Mouse (Mus musculus): ENCODE results near the gene C1ql3. TPM values are rescaled to one million over a fixed set of nuclear protein-coding genes. Genes with fewer than 3 reads are reported as not detected.

The C1ql3 gene
- polyA plus RNA-seq, 1 experiment = 0.14 TPM

DNA sequence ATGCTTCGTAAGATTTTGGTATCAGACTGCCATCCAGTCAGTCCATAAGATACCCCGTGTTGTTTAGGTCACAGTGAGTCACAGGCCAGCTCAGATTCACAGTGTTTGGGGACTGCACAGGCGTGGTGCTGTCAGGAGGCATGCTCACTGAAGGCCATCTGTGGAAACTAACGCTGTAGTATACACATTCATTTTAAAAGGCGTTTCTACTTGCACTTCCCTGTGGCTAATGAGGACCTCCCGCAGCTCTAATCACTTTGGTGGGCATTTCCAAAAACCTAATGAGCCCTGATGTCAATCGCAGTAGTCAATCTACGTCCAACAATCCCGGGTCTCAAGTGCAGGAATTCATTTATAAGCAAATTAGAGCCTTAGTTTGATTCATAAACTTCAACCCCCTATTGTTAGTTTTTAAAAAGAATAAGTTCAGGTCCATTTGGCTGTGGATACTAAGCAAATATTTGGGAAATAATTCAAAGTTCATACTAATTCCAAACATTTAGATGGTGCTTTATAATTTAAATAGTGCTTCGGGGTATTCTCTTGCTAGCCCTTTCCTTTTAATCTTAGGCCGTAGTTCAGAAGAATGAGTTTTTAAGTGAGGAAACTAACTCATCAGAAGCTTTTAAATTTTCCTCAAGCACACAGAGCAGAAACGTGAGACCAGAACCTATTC, 41.4 kb downstream of the C1ql3 start:
- TF ChIP-seq CTCF (IDR thresholded peaks at IDR 0.05; ENCODE audit: insufficient read depth, low read length) = no peak
- no peak for TF ChIP-seq POLR2A (IDR thresholded peaks at IDR 0.05; ENCODE audit: borderline replicate concordance, extremely low read depth, low read depth, low read length)
- Histone ChIP-seq H3K4me3 (replicated peaks; ENCODE audit: extremely low read depth, low read depth, low read length) (no peak overlapping the region), H3K4me1 (ENCODE audit: control insufficient read depth, insufficient read depth, low read length) (no peaks in the 10 kb centered on the region)
- WGBS = 81% methylated on average over 12 of the region's 12 CpGs
- no peak for DNase-seq

DNA sequence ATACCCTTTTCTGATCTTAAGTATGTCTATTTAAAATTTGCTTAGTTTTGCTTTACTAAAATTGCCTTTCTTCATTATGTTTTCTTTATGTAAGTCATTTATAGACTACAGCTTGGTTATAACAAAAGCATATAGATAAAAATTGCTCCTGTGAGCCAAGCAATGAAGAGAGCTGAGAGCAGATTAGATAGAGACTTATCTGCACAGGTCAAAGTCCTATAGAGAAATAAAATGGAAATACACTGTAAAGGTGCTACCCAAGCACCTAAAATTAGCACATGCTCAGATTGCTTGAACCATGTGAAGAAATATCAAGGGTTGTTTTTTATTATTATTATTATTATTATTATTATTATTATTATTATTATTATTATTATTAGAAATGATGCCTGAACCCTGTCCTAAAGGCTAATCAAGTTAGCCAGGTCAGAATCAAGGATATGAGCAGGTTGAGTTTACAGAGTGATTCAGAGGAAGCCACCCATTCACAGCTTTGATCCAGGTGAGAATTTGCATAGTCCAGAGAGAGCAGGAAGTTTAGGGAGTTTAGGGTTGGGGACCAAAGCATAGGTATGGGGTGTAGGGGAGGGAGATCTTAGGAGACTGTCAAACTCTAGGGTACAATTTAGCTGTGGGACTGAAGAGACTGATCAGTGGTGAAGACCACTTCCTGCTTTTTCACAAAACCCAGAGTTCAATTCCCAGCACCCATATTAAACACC, 54.7 kb downstream of the C1ql3 start:
- no peak for DNase-seq
- H3K4me3 ChIP-seq (replicated peaks; ENCODE audit: extremely low read depth, low read depth, low read length) = no peak overlapping the region
- no peaks in the 10 kb centered on the region for H3K4me1 ChIP-seq (ENCODE audit: control insufficient read depth, insufficient read depth, low read length)
- TF ChIP-seq POLR2A (IDR thresholded peaks at IDR 0.05; ENCODE audit: borderline replicate concordance, extremely low read depth, low read depth, low read length) = no peak
- TF ChIP-seq CTCF (IDR thresholded peaks at IDR 0.05; ENCODE audit: insufficient read depth, low read length) = no peak

Other genes with a start within 250 kb of the C1ql3 start
- gene Pter, start 87.8 kb downstream of the C1ql3 start, polyA plus RNA-seq (2012; rRNA removed) = 2.2 and 3.1 TPM in 2 replicates

All from lung, adult 2 months (tissue).